Comparison of ENCODE assay signal across 9 mouse cellular contexts in the genomic region with DNA sequence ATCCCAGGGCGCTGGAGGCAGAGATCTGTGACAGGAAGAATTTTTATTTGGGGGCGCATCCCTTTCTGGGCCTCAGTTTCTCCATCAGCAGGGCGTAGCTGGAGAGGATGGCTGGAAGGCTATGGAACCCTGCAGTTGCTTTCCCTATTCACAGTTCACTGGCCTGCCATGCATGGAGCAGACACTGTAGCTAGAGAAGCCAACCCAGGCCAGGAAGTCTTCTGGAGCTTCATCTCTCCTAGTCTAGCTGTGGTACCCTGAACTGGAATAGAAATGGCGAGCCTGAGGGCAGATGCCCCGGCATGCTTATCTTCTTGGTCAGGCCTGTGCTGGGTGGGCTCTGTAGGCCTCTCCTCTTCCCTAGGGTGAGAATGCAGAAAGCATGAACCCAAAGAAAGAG. TPM values are rescaled to one million over a fixed set of nuclear protein-coding genes. Genes with fewer than 3 reads are reported as not detected.
DNase-seq lines count a peak whose midpoint lies in the region; ATAC-seq lines count a peak whose summit lies in the region.
"Had no signal": no experiment of that assay in that cellular context is flagged by ENCODE, and none has a peak within 500 bp of the region (broad histone marks: within the 10 kb centered on the region; RNA-seq: fewer than 3 reads in every experiment).

No protein-coding gene starts in this region.

- 75% methylated on average over 5 of the region's 5 CpGs for WGBS in embryonic facial prominence, embryonic 12.5 days
- WGBS in hindbrain, embryonic 16.5 days, result 74% methylated on average over 5 of the region's 5 CpGs
- WGBS in midbrain, embryonic 13.5 days, result 73% methylated on average over 5 of the region's 5 CpGs

- DNase-seq in kidney, adult 18-20 months, result peak; percentile 19
- DNase-seq in kidney, postnatal 25 days, result no peak
- no peak for DNase-seq in left cerebral cortex, postnatal 4 days
- DNase-seq in layer of hippocampus, adult 8-10 months (ENCODE audit: low spot score in 2 of 2), result no peak
- DNase-seq in layer of hippocampus, adult 18-20 months (ENCODE audit: low spot score in 2 of 2), result no peak

- intact Hi-C loops in left cerebral cortex, postnatal 4 days (cut with DNase I), result no loop called here

- no peaks in the 10 kb centered on the region for H3K27me3 ChIP-seq in embryonic facial prominence, embryonic 12.5 days
- H3K27me3 ChIP-seq in hindbrain, embryonic 16.5 days (replicated peaks; ENCODE audit: control insufficient read depth, insufficient read depth, low read length), result no peaks in the 10 kb centered on the region
- no peaks in the 10 kb centered on the region for H3K27me3 ChIP-seq in midbrain, embryonic 13.5 days
- H3K27me3 ChIP-seq: CH12.LX had no signal

- H3K9me3 ChIP-seq in embryonic facial prominence, embryonic 12.5 days, result no peaks in the 10 kb centered on the region
- H3K9me3 ChIP-seq in hindbrain, embryonic 16.5 days (ENCODE audit: control insufficient read depth, low read length), result no peaks in the 10 kb centered on the region
- H3K9me3 ChIP-seq in midbrain, embryonic 13.5 days, result no peaks in the 10 kb centered on the region

- H3K4me3 ChIP-seq in embryonic facial prominence, embryonic 12.5 days, result peak overlapping the region; percentile 47
- peak overlapping the region; percentile 51 for H3K4me3 ChIP-seq in hindbrain, embryonic 16.5 days (ENCODE audit: low read length)
- peak overlapping the region; percentile 51 for H3K4me3 ChIP-seq in midbrain, embryonic 13.5 days (replicated peaks)

- H3K27ac ChIP-seq in embryonic facial prominence, embryonic 12.5 days, result no peak overlapping the region
- H3K27ac ChIP-seq in hindbrain, embryonic 16.5 days (ENCODE audit: low read depth, low read length), result no peak overlapping the region
- H3K27ac ChIP-seq in midbrain, embryonic 13.5 days, result no peak overlapping the region

- no peak overlapping the region for H3K9ac ChIP-seq in embryonic facial prominence, embryonic 12.5 days
- H3K9ac ChIP-seq in hindbrain, embryonic 16.5 days (ENCODE audit: low read depth, low read length), result peak overlapping the region; percentile 65
- no peak overlapping the region for H3K9ac ChIP-seq in midbrain, embryonic 13.5 days (replicated peaks)

- no peak for ATAC-seq in embryonic facial prominence, embryonic 12.5 days (ENCODE audit: insufficient number of reproducible peaks, insufficient read depth, low FRiP score, low TSS enrichment)
- no peak for ATAC-seq in hindbrain, embryonic 16.5 days
- no peak for ATAC-seq in midbrain, embryonic 13.5 days

- peaks cover 10% of the 10 kb centered on the region for H3K4me1 ChIP-seq in embryonic facial prominence, embryonic 12.5 days
- no peaks in the 10 kb centered on the region; the same call in 1 of the 2 replicates for H3K4me1 ChIP-seq in hindbrain, embryonic 16.5 days (ENCODE audit: control insufficient read depth, insufficient read depth, low read depth, low read length)
- H3K4me1 ChIP-seq in midbrain, embryonic 13.5 days (replicated peaks), result peaks cover 10% of the 10 kb centered on the region

- H3K36me3 ChIP-seq in embryonic facial prominence, embryonic 12.5 days, result no peaks in the 10 kb centered on the region
- no peaks in the 10 kb centered on the region for H3K36me3 ChIP-seq in hindbrain, embryonic 16.5 days (ENCODE audit: control insufficient read depth, insufficient read depth, low read length)
- H3K36me3 ChIP-seq in midbrain, embryonic 13.5 days, result no peaks in the 10 kb centered on the region

- peak overlapping the region; percentile 91 for H3K4me2 ChIP-seq in embryonic facial prominence, embryonic 12.5 days (replicated peaks)
- H3K4me2 ChIP-seq in hindbrain, embryonic 16.5 days (ENCODE audit: low read length), result peak overlapping the region; percentile 82
- peak overlapping the region; percentile 81 for H3K4me2 ChIP-seq in midbrain, embryonic 13.5 days (replicated peaks)

RNA-seq across cellular contexts. Expression of gene Gpx3, which starts 1.1 kb away (rescaled TPM):
- 36.8 and 43.5 TPM in 2 replicates for polyA plus RNA-seq in embryonic facial prominence, embryonic 12.5 days (2016; fragmentation: Nextera tagmentation; extraction: Ambion mirVana)
- polyA plus RNA-seq in hindbrain, embryonic 16.5 days (2015; fragmentation: Nextera tagmentation; extraction: Ambion mirVana), result 78.5 and 78.8 TPM in 2 replicates
- polyA plus RNA-seq in midbrain, embryonic 13.5 days (2015; fragmentation: Nextera tagmentation; extraction: Ambion mirVana), result 19.6 and 21.4 TPM in 2 replicates
- total RNA-seq in left cerebral cortex, postnatal 4 days (2021), result 1 to 10 TPM; 5.1 to 9.6 TPM
- total RNA-seq in layer of hippocampus, adult 8-10 months (2022), result 1 to 10 TPM; 4.4 to 8.8 (median 5.1) TPM
- 1 to 10 TPM; 4.7 to 5.8 TPM for total RNA-seq in layer of hippocampus, adult 18-20 months (2021)
- total RNA-seq: CH12.LX had no signal

RNA-seq across cellular contexts. Expression of gene Hint1, which starts 37.2 kb away (rescaled TPM):
- polyA plus RNA-seq in embryonic facial prominence, embryonic 12.5 days (2016; fragmentation: Nextera tagmentation; extraction: Ambion mirVana), result 635 and 637 TPM in 2 replicates
- 728 and 827 TPM in 2 replicates for polyA plus RNA-seq in hindbrain, embryonic 16.5 days (2015; fragmentation: Nextera tagmentation; extraction: Ambion mirVana)
- polyA plus RNA-seq in midbrain, embryonic 13.5 days (2015; fragmentation: Nextera tagmentation; extraction: Ambion mirVana), result 703 and 771 TPM in 2 replicates
- total RNA-seq in left cerebral cortex, postnatal 4 days (2021), result 100 to 1,000 TPM; 364 to 423 TPM
- total RNA-seq in layer of hippocampus, adult 8-10 months (2022), result 100 to 1,000 TPM; 219 to 289 (median 258) TPM
- 100 to 1,000 TPM; 265 to 272 TPM for total RNA-seq in layer of hippocampus, adult 18-20 months (2021)

RNA-seq across cellular contexts. Expression of gene Lyrm7, which starts 42.6 kb away (rescaled TPM):
- polyA plus RNA-seq in embryonic facial prominence, embryonic 12.5 days (2016; fragmentation: Nextera tagmentation; extraction: Ambion mirVana), result 8.9 and 10.2 TPM in 2 replicates
- 10.4 and 10.6 TPM in 2 replicates for polyA plus RNA-seq in hindbrain, embryonic 16.5 days (2015; fragmentation: Nextera tagmentation; extraction: Ambion mirVana)
- polyA plus RNA-seq in midbrain, embryonic 13.5 days (2015; fragmentation: Nextera tagmentation; extraction: Ambion mirVana), result 7.1 and 11.2 TPM in 2 replicates
- 10 to 100 TPM; 17.5 to 26.2 TPM for total RNA-seq in left cerebral cortex, postnatal 4 days (2021)
- 10 to 100 TPM; 28.0 to 34.3 (median 30.4) TPM for total RNA-seq in layer of hippocampus, adult 8-10 months (2022)
- total RNA-seq in layer of hippocampus, adult 18-20 months (2021), result 10 to 100 TPM; 29.5 to 35.5 TPM

RNA-seq across cellular contexts. Expression of gene Tnip1, which starts 59.4 kb away (rescaled TPM):
- polyA plus RNA-seq in embryonic facial prominence, embryonic 12.5 days (2016; fragmentation: Nextera tagmentation; extraction: Ambion mirVana), result 19.3 and 20.0 TPM in 2 replicates
- polyA plus RNA-seq in hindbrain, embryonic 16.5 days (2015; fragmentation: Nextera tagmentation; extraction: Ambion mirVana), result 19.6 and 20.4 TPM in 2 replicates
- polyA plus RNA-seq in midbrain, embryonic 13.5 days (2015; fragmentation: Nextera tagmentation; extraction: Ambion mirVana), result 13.4 and 14.4 TPM in 2 replicates
- 10 to 100 TPM; 22.8 to 24.9 TPM for total RNA-seq in left cerebral cortex, postnatal 4 days (2021)
- 10 to 100 TPM; 31.4 to 34.3 (median 33.9) TPM for total RNA-seq in layer of hippocampus, adult 8-10 months (2022)
- total RNA-seq in layer of hippocampus, adult 18-20 months (2021), result 10 to 100 TPM; 35.2 to 39.0 TPM
